Mouse (Mus musculus): ENCODE measurements around the gene Usp8. TPM values are rescaled to one million over a fixed set of nuclear protein-coding genes. Genes with fewer than 3 reads are reported as not detected.

Usp8 gene
- polyA plus RNA-seq, 1 experiment, result 19.3 TPM

- no peak for TF ChIP-seq GATA1 (IDR thresholded peaks at IDR 0.05; ENCODE audit: low read length)
Measured at GRCm38 (mm10) chr2:126712526-126712925, 5.4 kb downstream of the Usp8 start.

- no peak for TF ChIP-seq GATA1 (IDR thresholded peaks at IDR 0.05; ENCODE audit: low read length)
Measured at GRCm38 (mm10) chr2:126712950-126713349, 5.8 kb downstream of the Usp8 start.

GRCm38 (mm10) chr2:126729207-126729606 lies 22.1 kb downstream of the Usp8 start:
- no peak for TF ChIP-seq GATA1 (IDR thresholded peaks at IDR 0.05; ENCODE audit: low read length)

GRCm38 (mm10) chr2:126730502-126730901 lies 23.4 kb downstream of the Usp8 start:
- TF ChIP-seq GATA1 (IDR thresholded peaks at IDR 0.05; ENCODE audit: low read length), result no peak

GRCm38 (mm10) chr2:126735339-126736073 lies 28.4 kb downstream of the Usp8 start:
- TF ChIP-seq GATA1 (IDR thresholded peaks at IDR 0.05; ENCODE audit: low read length), result no peak

GRCm38 (mm10) chr2:126740314-126740713 lies 33.2 kb downstream of the Usp8 start:
- no peak for TF ChIP-seq GATA1 (IDR thresholded peaks at IDR 0.05; ENCODE audit: low read length)

- TF ChIP-seq GATA1 (IDR thresholded peaks at IDR 0.05; ENCODE audit: low read length), result no peak
Measured at GRCm38 (mm10) chr2:126743389-126743788, 36.3 kb downstream of the Usp8 start.

- TF ChIP-seq GATA1 (IDR thresholded peaks at IDR 0.05; ENCODE audit: low read length), result no peak
Measured at GRCm38 (mm10) chr2:126755664-126756063, 48.5 kb downstream of the Usp8 start.

- no peak for TF ChIP-seq GATA1 (IDR thresholded peaks at IDR 0.05; ENCODE audit: low read length)
Measured at GRCm38 (mm10) chr2:126759351-126759750, 52.2 kb downstream of the Usp8 start.

GRCm38 (mm10) chr2:126765867-126766582 lies 58.9 kb downstream of the Usp8 start:
- TF ChIP-seq GATA1 (IDR thresholded peaks at IDR 0.05; ENCODE audit: low read length), result no peak

GRCm38 (mm10) chr2:126767599-126767998 lies 60.5 kb downstream of the Usp8 start:
- TF ChIP-seq GATA1 (IDR thresholded peaks at IDR 0.05; ENCODE audit: low read length), result no peak

GRCm38 (mm10) chr2:126768194-126768593 lies 61.1 kb downstream of the Usp8 start:
- no peak for TF ChIP-seq GATA1 (IDR thresholded peaks at IDR 0.05; ENCODE audit: low read length)

GRCm38 (mm10) chr2:126769431-126770181 lies 62.5 kb downstream of the Usp8 start:
- TF ChIP-seq GATA1 (IDR thresholded peaks at IDR 0.05; ENCODE audit: low read length), result no peak

GRCm38 (mm10) chr2:126772217-126772616 lies 65.1 kb downstream of the Usp8 start:
- TF ChIP-seq GATA1 (IDR thresholded peaks at IDR 0.05; ENCODE audit: low read length), result no peak

GRCm38 (mm10) chr2:126775951-126776350 lies 68.8 kb downstream of the Usp8 start:
- TF ChIP-seq GATA1 (IDR thresholded peaks at IDR 0.05; ENCODE audit: low read length), result no peak

- no peak for TF ChIP-seq GATA1 (IDR thresholded peaks at IDR 0.05; ENCODE audit: low read length)
Measured at GRCm38 (mm10) chr2:126776416-126776815, 69.3 kb downstream of the Usp8 start.
